13 mouse cellular contexts compared by ENCODE assay signal in genomic region chr17:35582900-35583299, GRCm38 (mm10). TPM values are rescaled to one million over a fixed set of nuclear protein-coding genes. Genes with fewer than 3 reads are reported as not detected.
DNase-seq lines count a peak whose midpoint lies in the region; ATAC-seq and TF ChIP-seq lines count a peak whose summit lies in the region.
"Had no signal": no experiment of that assay in that cellular context is flagged by ENCODE, and none has a peak within 500 bp of the region (broad histone marks: within the 10 kb centered on the region; RNA-seq: fewer than 3 reads in every experiment).

No protein-coding gene starts in this region.

- no peak for DNase-seq in left cerebral cortex, adult 2 months (ENCODE audit: extremely low spot score in 1 of 2, low spot score in 2 of 2)
- DNase-seq in left cerebral cortex, adult 8-10 months (ENCODE audit: low spot score in 2 of 2), result no peak
- peak; percentile 35 to 40 for DNase-seq in B cell, adult 2 months
- no peak for DNase-seq in ES-E14 (ENCODE audit: low read depth, low spot score)
- no peak for DNase-seq in liver, embryonic 14.5 days (ENCODE audit: low read depth in 3 of 3, low spot score in 3 of 3)
- DNase-seq in frontal cortex, adult 2 months (ENCODE audit: extremely low spot score in 1 of 2, low spot score in 1 of 2), result no peak
- no peak for DNase-seq in right cerebral cortex, postnatal 14 days
- DNase-seq in cerebellum, postnatal 36 days, result no peak
- DNase-seq: kidney, adult 18-20 months; lung, postnatal 14 days had no signal

- H3K27me3 ChIP-seq in liver, embryonic 14.5 days (ENCODE audit: control insufficient read depth, insufficient read depth, low read length), result no peaks in the 10 kb centered on the region

- no peak for ATAC-seq in liver, embryonic 14.5 days (ENCODE audit: insufficient read depth)

- 78% methylated on average over 1 of the region's 1 CpGs for WGBS in liver, embryonic 14.5 days (ENCODE audit: insufficient replicate concordance)

- H3K9me3 ChIP-seq in ES-E14 (ENCODE audit: control insufficient read depth, insufficient read depth, low read depth, low read length), result no peaks in the 10 kb centered on the region
- no peaks in the 10 kb centered on the region; the same call in 1 of the 2 replicates for H3K9me3 ChIP-seq in liver, embryonic 14.5 days (ENCODE audit: control insufficient read depth, low read length)

- H3K9ac ChIP-seq in ES-E14 (ENCODE audit: insufficient read depth, low read depth, low read length, poor library complexity, severe bottlenecking), result no peak overlapping the region
- H3K9ac ChIP-seq in liver, embryonic 14.5 days (replicated peaks), result no peak overlapping the region

- H3K4me3 ChIP-seq in left cerebral cortex, adult 2 months, result no peak overlapping the region
- no peak overlapping the region for H3K4me3 ChIP-seq in ES-E14 (ENCODE audit: insufficient read depth in 1 of 2, low read depth in 1 of 2, low read length in 2 of 2, poor library complexity in 1 of 2, severe bottlenecking in 1 of 2)
- H3K4me3 ChIP-seq in liver, embryonic 14.5 days (ENCODE audit: insufficient read depth in 1 of 2, low read depth in 2 of 2, low read length in 2 of 2), result no peak overlapping the region

- TF ChIP-seq CTCF in left cerebral cortex, adult 2 months (IDR thresholded peaks at IDR 0.05), result peak; percentile 56
- peak; percentile 80 for TF ChIP-seq CTCF in liver, embryonic 14.5 days (IDR thresholded peaks at IDR 0.05; ENCODE audit: low read depth)

- H3K36me3 ChIP-seq in ES-E14 (ENCODE audit: control insufficient read depth, insufficient read depth, low read length, poor library complexity, severe bottlenecking), result no peaks in the 10 kb centered on the region
- H3K36me3 ChIP-seq in liver, embryonic 14.5 days (replicated peaks; ENCODE audit: control insufficient read depth, insufficient read depth, low read depth), result no peaks in the 10 kb centered on the region

- no peak overlapping the region for H3K4me2 ChIP-seq in liver, embryonic 14.5 days (ENCODE audit: low read depth)

- in situ Hi-C loops in ES-E14 (cut with MboI; ENCODE audit: low sequenced_read_pairs in 2 of 2, unreplicated experiment in 2 of 2), result no loop called here

- no peak for TF ChIP-seq EP300 in liver, embryonic 14.5 days (IDR thresholded peaks at IDR 0.05; ENCODE audit: low read depth)

- no peaks in the 10 kb centered on the region; a peak in 1 of 4 replicates for H3K4me1 ChIP-seq in ES-E14 (ENCODE audit: control insufficient read depth in 2 of 2, insufficient read depth in 2 of 2, low read length in 2 of 2, poor library complexity in 1 of 2)
- H3K4me1 ChIP-seq in liver, embryonic 14.5 days (replicated peaks; ENCODE audit: control insufficient read depth in 2 of 2, insufficient read depth in 2 of 2, low read length in 1 of 2), result no peaks in the 10 kb centered on the region

- H3K27ac ChIP-seq in left cerebral cortex, adult 2 months, result no peak overlapping the region
- H3K27ac ChIP-seq in ES-E14 (ENCODE audit: insufficient read depth, low read depth, low read length, poor library complexity, severe bottlenecking), result no peak overlapping the region
- no peak overlapping the region for H3K27ac ChIP-seq in liver, embryonic 14.5 days

- intact Hi-C loops in left cerebral cortex, adult 2 months (cut with DNase I), result no loop called here

TF ChIP-seq in ES-E14, 5 proteins besides CTCF, POLR2A, EP300 and RAD21:
- TF ChIP-seq ZC3H11A (IDR thresholded peaks at IDR 0.05; ENCODE audit: borderline replicate concordance, low read depth, low read length) (peak; percentile 36; the same call in 1 of the 2 replicates), MAFK (IDR thresholded peaks at IDR 0.05; ENCODE audit: insufficient read depth, low read depth, low read length) (no peak)

RNA-seq across cellular contexts. Expression of gene 2300002M23Rik, which starts 15.7 kb away (rescaled TPM):
- total RNA-seq in left cerebral cortex, adult 2 months (2021), result not detected
- not detected for total RNA-seq in left cerebral cortex, adult 8-10 months (2022)
- total RNA-seq in ES-E14 (2012; rRNA removed), result 0.22 and 0.42 TPM in 2 replicates
- polyA plus RNA-seq in liver, embryonic 14.5 days (2012; rRNA removed), result not detected in 2 replicates
- polyA plus RNA-seq in liver, embryonic 14.5 days (2014; fragmentation: Nextera tagmentation; extraction: Ambion mirVana), result not detected in 2 replicates
- not detected in 2 replicates for polyA plus RNA-seq in frontal cortex, adult 2 months (2012; rRNA removed)
- total RNA-seq: adrenal gland, postnatal 4 days; layer of hippocampus, postnatal 25 days had no signal
- polyA plus RNA-seq: heart, embryonic 14.5 days had no signal

RNA-seq across cellular contexts. Expression of gene Sfta2, which starts 18.4 kb away (rescaled TPM):
- total RNA-seq in left cerebral cortex, adult 2 months (2021), result not detected
- total RNA-seq in left cerebral cortex, adult 8-10 months (2022), result not detected
- 0.53 TPM in 1 of 2 replicates, not detected in the other for total RNA-seq in ES-E14 (2012; rRNA removed)
- not detected in 2 replicates for polyA plus RNA-seq in liver, embryonic 14.5 days (2012; rRNA removed)
- not detected in 2 replicates for polyA plus RNA-seq in liver, embryonic 14.5 days (2014; fragmentation: Nextera tagmentation; extraction: Ambion mirVana)
- not detected in 2 replicates for polyA plus RNA-seq in frontal cortex, adult 2 months (2012; rRNA removed)
- total RNA-seq: adrenal gland, postnatal 4 days; layer of hippocampus, postnatal 25 days had no signal
- polyA plus RNA-seq: heart, embryonic 14.5 days had no signal

RNA-seq across cellular contexts. Expression of gene Cdsn, which starts 31.0 kb away (rescaled TPM):
- total RNA-seq in left cerebral cortex, adult 2 months (2021), result 1 to 10 TPM in 1 of 2 experiments, under 1 TPM in 1; 0.87 to 1.5 TPM
- 1 to 10 TPM in 3 of 4 experiments, under 1 TPM in 1; 1.00 to 1.6 (median 1.2) TPM for total RNA-seq in left cerebral cortex, adult 8-10 months (2022)
- 1.1 and 1.2 TPM in 2 replicates for total RNA-seq in ES-E14 (2012; rRNA removed)
- not detected in 2 replicates for polyA plus RNA-seq in liver, embryonic 14.5 days (2012; rRNA removed)
- not detected in 2 replicates for polyA plus RNA-seq in liver, embryonic 14.5 days (2014; fragmentation: Nextera tagmentation; extraction: Ambion mirVana)
- 0.70 and 0.99 TPM in 2 replicates for polyA plus RNA-seq in frontal cortex, adult 2 months (2012; rRNA removed)

RNA-seq across cellular contexts. Expression of gene Gm9573, which starts 43.5 kb away (rescaled TPM):
- not detected for total RNA-seq in left cerebral cortex, adult 2 months (2021)
- total RNA-seq in left cerebral cortex, adult 8-10 months (2022), result under 1 TPM in 1 of 4 experiments, not detected in 3; 0.07 TPM
- not detected in 2 replicates for total RNA-seq in ES-E14 (2012; rRNA removed)
- not detected in 2 replicates for polyA plus RNA-seq in liver, embryonic 14.5 days (2012; rRNA removed)
- not detected in 2 replicates for polyA plus RNA-seq in liver, embryonic 14.5 days (2014; fragmentation: Nextera tagmentation; extraction: Ambion mirVana)
- 0.06 TPM in 2 replicates for polyA plus RNA-seq in frontal cortex, adult 2 months (2012; rRNA removed)
- total RNA-seq: adrenal gland, postnatal 4 days; layer of hippocampus, postnatal 25 days had no signal
- polyA plus RNA-seq: heart, embryonic 14.5 days had no signal

RNA-seq across cellular contexts. Expression of gene Psors1c2, which starts 49.9 kb away (rescaled TPM):
- total RNA-seq in left cerebral cortex, adult 2 months (2021), result 1 to 10 TPM; 1.3 TPM
- under 1 TPM in 1 of 4 experiments, not detected in 3; 0.41 TPM for total RNA-seq in left cerebral cortex, adult 8-10 months (2022)
- 4.3 and 8.9 TPM in 2 replicates for total RNA-seq in ES-E14 (2012; rRNA removed)
- 0.05 and 0.09 TPM in 2 replicates for polyA plus RNA-seq in liver, embryonic 14.5 days (2012; rRNA removed)
- not detected in 2 replicates for polyA plus RNA-seq in liver, embryonic 14.5 days (2014; fragmentation: Nextera tagmentation; extraction: Ambion mirVana)
- polyA plus RNA-seq in frontal cortex, adult 2 months (2012; rRNA removed), result 0.44 and 0.65 TPM in 2 replicates

Comparison
In these comparisons a context has a peak if more than half of its experiments do, and no peak if none do; other contexts are left out.
1. DNase-seq: peak in B cell, adult 2 months (2 of 2); none in left cerebral cortex, adult 2 months (0 of 2), left cerebral cortex, adult 8-10 months (0 of 2), ES-E14 (single experiment), liver, embryonic 14.5 days (0 of 3), frontal cortex, adult 2 months (0 of 2), right cerebral cortex, postnatal 14 days (single experiment) and cerebellum, postnatal 36 days (0 of 2).